Mouse (Mus musculus): ENCODE results near the gene Gprc6a.

GRCm38 (mm10) chr10:51609741-51610425 is 21.4 kb downstream of the Gprc6a start:
- TF ChIP-seq MAFK (IDR thresholded peaks at IDR 0.05; ENCODE audit: borderline replicate concordance, low read depth, low read length), result no peak
- no peak for TF ChIP-seq USF1 (IDR thresholded peaks at IDR 0.05; ENCODE audit: low read depth, low read length)
- TF ChIP-seq E2F4 (IDR thresholded peaks at IDR 0.05; ENCODE audit: borderline replicate concordance, low read depth, low read length), result no peak
- no peak for TF ChIP-seq MXI1 (IDR thresholded peaks at IDR 0.05; ENCODE audit: low read depth, low read length)
- no peak for TF ChIP-seq CTCF (IDR thresholded peaks at IDR 0.05 in 2 of 3, conservative IDR thresholded peaks at IDR 0.05 in 1 of 3; ENCODE audit: control insufficient read depth in 1 of 3, insufficient read depth in 1 of 3, low read depth in 2 of 3, low read length in 3 of 3, poor library complexity in 1 of 3, severe bottlenecking in 1 of 3)
- TF ChIP-seq ZNF384 (IDR thresholded peaks at IDR 0.05; ENCODE audit: low read depth, low read length), result no peak
- no peak for TF ChIP-seq ZKSCAN1 (IDR thresholded peaks at IDR 0.05; ENCODE audit: low read depth, low read length)
- TF ChIP-seq CHD1 (IDR thresholded peaks at IDR 0.05; ENCODE audit: low read depth, low read length), result no peak
- TF ChIP-seq TBP (IDR thresholded peaks at IDR 0.05; ENCODE audit: low read depth, low read length), result no peak

Measured in MEL (cell line).